Mouse (Mus musculus) limb, embryonic 14.5 days (tissue): ENCODE measurements around the gene Angptl8. TPM values are rescaled to one million over a fixed set of nuclear protein-coding genes. Genes with fewer than 3 reads are reported as not detected.
"Not testable (repeated sequence)": the region's sequence is repeated elsewhere in the genome, so short reads cannot be mapped to it uniquely, and the experiment has no call there.

Source experiments
- ATAC-seq: fragments of 200-750 bp; cut with Nextera tagmentation; 2 replicates; pipeline ENCODE4 v1.8.0; 2017; ENCODE audit warnings: low read depth, moderate number of reproducible peaks, moderate TSS enrichment; ENCODE audit not compliant: low FRiP score
- DNase-seq: peaks from one replicate; pipeline ENCODE4 v3.0.0-alpha.2; 2015; ENCODE audit warnings: low spot score
- H3K27ac ChIP-seq: fragments of 300-500 bp; sonication (generic); replicated peaks from 2 replicates; pipeline ENCODE4 v1.5.1; 2014; ENCODE audit warnings: low read depth, mild to moderate bottlenecking, low read length, moderate library complexity, mixed read lengths
- H3K27me3 ChIP-seq: fragments of 300-500 bp; sonication (generic); 2 replicates; pipeline ENCODE4 v1.6.1; 2014; ENCODE audit warnings: low read length, mixed read lengths; ENCODE audit not compliant: control insufficient read depth, insufficient read depth
- H3K36me3 ChIP-seq: fragments of 300-500 bp; sonication (generic); 2 replicates; pipeline ENCODE4 v1.6.1; 2014; ENCODE audit warnings: mild to moderate bottlenecking, low read length, moderate library complexity, mixed read lengths; ENCODE audit not compliant: control insufficient read depth, insufficient read depth
- H3K4me1 ChIP-seq: fragments of 300-500 bp; sonication (generic); 2 replicates; pipeline ENCODE4 v1.6.1; 2014; ENCODE audit warnings: antibody characterized with exemption, low read length, mixed read lengths; ENCODE audit not compliant: control insufficient read depth, insufficient read depth
- H3K4me2 ChIP-seq: fragments of 300-500 bp; sonication (generic); replicated peaks from 2 replicates; pipeline ENCODE4 v1.6.1; 2014; ENCODE audit warnings: low read depth, mild to moderate bottlenecking, low read length, moderate library complexity; ENCODE audit not compliant: severe bottlenecking
- H3K4me3 ChIP-seq: fragments of 300-500 bp; sonication (generic); replicated peaks from 2 replicates; pipeline ENCODE4 v1.5.1; 2014; ENCODE audit warnings: low read length
- H3K9ac ChIP-seq: fragments of 300-500 bp; sonication (generic); 2 replicates; pipeline ENCODE4 v1.6.1; 2014; ENCODE audit warnings: mild to moderate bottlenecking, low read depth, low read length, moderate library complexity; ENCODE audit not compliant: severe bottlenecking
- H3K9me3 ChIP-seq: fragments of 300-500 bp; sonication (generic); 2 replicates; pipeline ENCODE4 v1.6.1; 2016; ENCODE audit warnings: low read length; ENCODE audit not compliant: control insufficient read depth
- POLR2A ChIP-seq: fragments of 200-500 bp; IDR thresholded peaks from 2 replicates; pipeline ENCODE4 v1.8.0; 2012; ENCODE audit warnings: inconsistent platforms, mild to moderate bottlenecking, moderate library complexity, borderline replicate concordance; ENCODE audit not compliant: insufficient read depth, insufficient read length; ENCODE audit errors: extremely low read depth
- WGBS: fragments of 180-500 bp; shearing (Covaris S2); extraction: QIAGEN DNeasy Blood & Tissue Kit; methylation state at CpG from one replicate; pipeline ENCODE4 v1.1.7; 2014; 5-methylcytosine and 5-hydroxymethylcytosine counted together
- polyA plus RNA-seq, 2 experiments: library from polyadenylated mRNA; depleted of rRNA in 1 of 2; stranded (reverse) in 1 of 2; unstranded in 1 of 2; fragments of >200 nt; fragmentation: Nextera tagmentation in 1 of 2; extraction: Ambion mirVana in 1 of 2; gene quantifications; 2 replicates each; pipeline versions ENCODE4 v1.2.1 to v1.2.3; 2012 to 2014

The Angptl8 gene
- polyA plus RNA-seq, 2 experiments: 0.44 TPM; not detected in 1

DNA sequence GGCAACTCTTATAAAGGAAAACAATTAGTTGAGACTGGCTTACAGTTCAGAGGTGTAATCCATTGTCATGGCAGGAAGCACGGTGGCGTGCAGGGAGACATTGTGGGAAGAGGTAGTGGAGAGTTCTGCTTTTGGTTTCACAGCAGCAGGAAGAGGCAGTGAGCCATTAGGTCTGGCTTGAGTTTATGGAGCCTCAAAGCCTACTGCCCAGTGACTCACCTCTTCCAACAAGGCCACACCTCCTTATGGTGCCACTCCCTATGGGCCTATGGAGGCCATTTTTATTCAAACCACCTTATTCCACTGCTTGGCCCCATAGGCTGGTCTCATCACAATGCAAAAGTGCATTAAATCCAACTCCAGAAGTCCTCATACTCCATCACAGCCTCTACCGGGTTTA, 24.3 kb downstream of the Angptl8 start:
- H3K27me3 ChIP-seq: no peaks in the 10 kb centered on the region
- no peaks in the 10 kb centered on the region for H3K4me1 ChIP-seq
- WGBS: 85% methylated on average over 3 of the region's 3 CpGs
- H3K36me3 ChIP-seq: no peaks in the 10 kb centered on the region
- no peak overlapping the region for H3K4me2 ChIP-seq
- TF ChIP-seq POLR2A: no peak
- H3K4me3 ChIP-seq: no peak overlapping the region
- ATAC-seq (no peak), DNase-seq (no peak)
- H3K9ac ChIP-seq: no peak overlapping the region
- H3K9me3 ChIP-seq: no peaks in the 10 kb centered on the region
- no peak overlapping the region for H3K27ac ChIP-seq

DNA sequence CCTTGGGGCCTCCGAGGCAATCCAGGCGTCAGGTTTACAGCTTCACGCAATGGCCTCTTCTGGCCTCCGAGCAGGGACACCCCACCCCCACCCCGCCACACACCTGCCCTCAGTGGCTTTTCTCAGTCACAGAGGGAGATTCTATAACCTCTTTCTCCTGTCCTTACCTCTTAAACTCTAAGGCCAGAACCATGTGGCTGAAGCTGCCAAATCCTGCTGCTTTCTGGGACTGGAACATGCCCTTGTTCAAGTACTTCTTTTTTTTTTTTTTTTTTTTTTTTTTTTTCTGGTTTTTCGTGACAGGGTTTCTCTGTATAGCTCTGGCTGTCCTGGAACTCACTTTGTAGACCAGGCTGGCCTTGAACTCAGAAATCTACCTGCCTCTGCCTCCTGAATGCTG, 25.0 kb downstream of the Angptl8 start:
- not testable (repeated sequence) for H3K27me3 ChIP-seq, H3K9ac ChIP-seq, H3K4me1 ChIP-seq, H3K27ac ChIP-seq, H3K4me3 ChIP-seq, DNase-seq, ATAC-seq, H3K4me2 ChIP-seq, H3K9me3 ChIP-seq, H3K36me3 ChIP-seq
- WGBS: 41% methylated on average over 6 of the region's 6 CpGs

DNA sequence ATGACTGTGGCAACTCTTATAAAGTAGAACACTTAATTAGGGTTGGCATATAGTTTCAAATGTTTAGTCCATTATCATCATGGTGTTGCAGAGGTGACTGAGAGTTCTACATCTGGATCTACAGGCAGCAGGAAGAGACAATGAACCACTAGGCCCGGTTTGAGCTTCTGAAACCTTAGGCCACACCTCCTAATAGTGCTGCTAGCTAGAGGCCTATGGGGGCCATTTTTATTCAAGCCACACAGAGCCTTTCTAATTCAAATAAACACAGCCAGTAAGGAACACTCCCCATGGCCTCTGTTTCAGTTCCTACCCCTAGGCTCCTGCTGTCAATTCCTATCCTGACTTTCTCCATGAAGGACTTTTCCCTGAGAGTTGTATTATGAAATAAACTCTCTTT, 26.9 kb downstream of the Angptl8 start:
- Histone ChIP-seq H3K36me3 (no peaks in the 10 kb centered on the region), H3K4me3 (no peak overlapping the region), H3K27ac (no peak overlapping the region), H3K4me1 (no peaks in the 10 kb centered on the region), H3K27me3 (no peaks in the 10 kb centered on the region), H3K9me3 (no peaks in the 10 kb centered on the region), H3K4me2 (no peak overlapping the region), H3K9ac (no peak overlapping the region)
- 84% methylated on average over 1 of the region's 1 CpGs for WGBS
- TF ChIP-seq POLR2A: no peak
- ATAC-seq (no peak), DNase-seq (no peak)

DNA sequence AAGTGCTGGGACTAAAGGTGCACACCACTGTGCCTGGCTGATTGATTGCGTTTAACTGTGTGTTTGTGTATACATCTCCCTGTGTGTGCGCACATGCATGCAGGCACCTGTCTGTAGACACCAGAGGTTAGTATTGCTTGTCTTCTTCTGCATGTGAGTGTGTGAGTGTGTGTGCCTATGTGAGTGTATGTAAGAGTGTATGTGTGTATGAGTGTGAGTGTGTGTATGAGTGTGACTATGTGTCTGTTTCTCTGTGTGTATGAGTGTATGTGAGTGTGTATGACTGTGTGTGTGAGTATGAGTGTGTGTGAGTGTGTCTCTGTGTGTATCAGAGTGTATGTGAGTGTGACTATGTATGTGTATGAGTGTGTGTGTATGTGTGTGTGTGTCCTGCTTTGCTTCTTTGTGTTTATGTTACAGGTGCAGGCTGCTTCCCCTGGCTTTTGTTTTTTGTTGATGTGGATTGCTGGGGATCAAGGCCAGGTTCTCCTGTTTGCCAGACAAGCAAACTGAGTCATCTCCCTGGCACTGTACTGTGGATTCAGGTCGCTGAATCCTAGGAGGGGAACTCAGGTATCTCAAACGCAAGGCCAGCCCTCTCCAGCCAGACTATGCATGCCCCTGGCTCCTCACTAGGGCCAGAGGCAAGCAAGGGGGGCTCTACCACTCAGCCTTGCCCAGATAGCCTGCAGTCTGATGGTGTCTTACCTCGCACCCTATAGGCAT, 30.5 kb downstream of the Angptl8 start:
- DNase-seq (no peak), ATAC-seq (no peak)
- Histone ChIP-seq H3K4me1 (no peaks in the 10 kb centered on the region), H3K27ac (no peak overlapping the region), H3K36me3 (no peaks in the 10 kb centered on the region), H3K4me2 (no peak overlapping the region), H3K27me3 (no peaks in the 10 kb centered on the region), H3K9ac (no peak overlapping the region), H3K4me3 (no peak overlapping the region), H3K9me3 (no peaks in the 10 kb centered on the region)
- TF ChIP-seq POLR2A: no peak
- WGBS: 67% methylated on average over 5 of the region's 5 CpGs

DNA sequence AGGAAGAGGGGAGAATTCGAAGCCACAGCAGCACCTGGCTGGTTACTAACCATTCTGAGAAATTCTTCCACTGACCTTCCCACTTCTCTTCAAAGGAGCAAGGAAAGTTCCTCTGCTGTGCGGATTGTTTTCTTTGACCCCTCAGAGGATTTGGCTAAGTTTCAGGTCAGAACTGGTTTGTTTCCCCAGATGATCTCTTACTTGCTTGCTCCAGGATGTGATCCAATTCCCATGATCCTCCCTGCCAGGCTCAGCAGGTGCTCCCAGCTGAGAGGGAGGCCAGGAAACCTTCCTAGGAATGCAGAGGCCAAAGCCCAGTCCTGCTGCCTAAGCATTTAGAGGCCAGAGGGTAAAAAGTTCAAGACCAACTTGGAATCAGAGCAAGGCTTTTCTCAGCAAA, 31.3 kb downstream of the Angptl8 start:
- Histone ChIP-seq H3K4me3 (no peak overlapping the region), H3K9ac (no peak overlapping the region), H3K4me2 (no peak overlapping the region), H3K27ac (no peak overlapping the region), H3K36me3 (no peaks in the 10 kb centered on the region), H3K4me1 (no peaks in the 10 kb centered on the region), H3K9me3 (no peaks in the 10 kb centered on the region), H3K27me3 (no peaks in the 10 kb centered on the region)
- no peak for TF ChIP-seq POLR2A
- DNase-seq (peak; percentile 28), ATAC-seq (no peak)
- 36% methylated on average over 2 of the region's 2 CpGs for WGBS

DNA sequence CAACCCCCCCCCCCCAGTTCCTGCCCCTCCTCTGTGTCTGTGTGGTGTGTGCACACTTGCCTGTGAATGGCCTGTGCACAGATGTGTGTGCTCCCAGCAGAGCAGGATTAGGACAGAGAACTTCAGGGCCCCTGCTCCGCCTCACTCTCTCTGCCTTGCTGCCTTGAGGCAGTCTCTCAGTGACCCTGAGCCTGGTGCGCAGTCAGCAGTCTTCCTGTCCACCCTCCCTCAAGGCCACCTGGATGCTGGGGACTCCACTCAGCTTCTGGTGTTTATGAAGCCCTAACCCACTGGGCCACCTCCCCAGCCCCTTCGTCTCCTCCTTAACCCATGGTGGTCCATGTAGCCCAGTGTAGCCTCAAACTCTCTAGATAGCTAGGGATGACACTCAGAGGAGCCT, 32.4 kb downstream of the Angptl8 start:
- WGBS: 66% methylated on average over 3 of the region's 3 CpGs
- H3K4me2 ChIP-seq: no peak overlapping the region
- no peaks in the 10 kb centered on the region for H3K9me3 ChIP-seq
- no peak for ATAC-seq
- no peak overlapping the region for H3K27ac ChIP-seq
- no peaks in the 10 kb centered on the region for H3K36me3 ChIP-seq
- TF ChIP-seq POLR2A: no peak
- H3K4me1 ChIP-seq: no peaks in the 10 kb centered on the region
- H3K4me3 ChIP-seq: no peak overlapping the region
- DNase-seq: no peak
- no peaks in the 10 kb centered on the region for H3K27me3 ChIP-seq
- H3K9ac ChIP-seq: no peak overlapping the region

DNA sequence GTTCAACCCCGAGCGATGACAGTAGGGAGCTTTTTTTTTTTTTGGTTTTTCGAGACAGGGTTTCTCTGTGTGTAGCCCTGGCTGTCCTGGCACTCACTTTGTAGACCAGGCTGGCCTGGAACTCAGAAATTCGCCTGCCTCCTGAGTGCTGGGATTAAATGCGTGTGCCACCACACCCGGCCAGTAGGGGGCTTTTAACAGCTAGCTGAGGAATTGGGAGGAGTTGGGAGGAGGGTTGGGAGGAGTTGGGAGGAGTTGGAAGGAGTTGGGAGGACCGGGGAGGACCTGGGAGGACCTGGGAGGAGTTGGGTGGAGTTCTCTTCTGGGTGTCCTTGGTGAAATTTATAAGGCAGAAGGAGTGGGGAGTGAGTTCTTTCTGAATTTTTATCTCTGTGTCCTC, 34.0 kb downstream of the Angptl8 start:
- not testable (repeated sequence) for H3K4me3 ChIP-seq, H3K9ac ChIP-seq, H3K4me1 ChIP-seq, H3K4me2 ChIP-seq, DNase-seq, H3K9me3 ChIP-seq, ATAC-seq, H3K27ac ChIP-seq, H3K27me3 ChIP-seq, H3K36me3 ChIP-seq
- 55% methylated on average over 7 of the region's 7 CpGs for WGBS
